Mouse (Mus musculus) stomach, embryonic 15.5 days (tissue): ENCODE measurements at regions not wholly inside any gene's neighbourhood (a gene's known extent, or its start where the extent isn't known, plus 50 kb on each side); places are given as distances from the start of the nearest gene placed in this dataset.
A peak's percentile ranks its signal among the peaks of the same experiment; 100 is the strongest.

Experiments used
- ATAC-seq: fragments of 200-750 bp; cut with Nextera tagmentation; 2 replicates; pipeline ENCODE4 v1.8.0; 2017; ENCODE audit warnings: low read depth, moderate number of reproducible peaks, moderate TSS enrichment; ENCODE audit not compliant: insufficient read depth, low FRiP score
- H3K27ac ChIP-seq: fragments of 300-500 bp; sonication (generic); 2 replicates; pipeline ENCODE4 v1.5.1; 2015; ENCODE audit warnings: mild to moderate bottlenecking, inconsistent platforms
- H3K27me3 ChIP-seq: fragments of 300-500 bp; sonication (generic); replicated peaks from 2 replicates; pipeline ENCODE4 v1.6.1; 2015; ENCODE audit warnings: inconsistent platforms
- H3K36me3 ChIP-seq: fragments of 300-500 bp; sonication (generic); 2 replicates; pipeline ENCODE4 v1.6.1; 2015; ENCODE audit warnings: inconsistent platforms
- H3K4me1 ChIP-seq: fragments of 300-500 bp; sonication (generic); 2 replicates; pipeline ENCODE4 v1.6.1; 2015; ENCODE audit warnings: inconsistent platforms
- H3K4me2 ChIP-seq: fragments of 300-500 bp; sonication (generic); 2 replicates; pipeline ENCODE4 v1.6.1; 2015; ENCODE audit warnings: mild to moderate bottlenecking, inconsistent platforms
- H3K4me3 ChIP-seq: fragments of 300-500 bp; sonication (generic); replicated peaks from 2 replicates; pipeline ENCODE4 v1.5.1; 2015; ENCODE audit warnings: inconsistent platforms
- H3K9ac ChIP-seq: fragments of 300-500 bp; sonication (generic); 2 replicates; pipeline ENCODE4 v1.6.1; 2015; ENCODE audit warnings: inconsistent platforms
- H3K9me3 ChIP-seq: fragments of 300-500 bp; sonication (generic); 2 replicates; pipeline ENCODE4 v1.6.1; 2016; ENCODE audit warnings: inconsistent platforms
- WGBS: fragments of 180-500 bp; shearing (Covaris S2); methylation state at CpG from one replicate; pipeline ENCODE4 v1.1.7; 2015; 5-methylcytosine and 5-hydroxymethylcytosine counted together

- no peaks in the 10 kb centered on the region for H3K36me3 ChIP-seq
- no peak overlapping the region for H3K4me3 ChIP-seq
- ATAC-seq, result no peak
- H3K4me1 ChIP-seq, result peaks cover 7% of the 10 kb centered on the region; the same call in 1 of the 2 replicates
- WGBS, result 67% methylated on average over 3 of the region's 3 CpGs
- H3K9ac ChIP-seq, result no peak overlapping the region
- no peak overlapping the region for H3K4me2 ChIP-seq
- no peaks in the 10 kb centered on the region for H3K27me3 ChIP-seq
- no peak overlapping the region for H3K27ac ChIP-seq
- no peaks in the 10 kb centered on the region for H3K9me3 ChIP-seq
Observed at GRCm38 (mm10) chr13:44156546-44156945, 372.0 kb downstream of the Cd83 start.

- no peak overlapping the region for H3K27ac ChIP-seq
- H3K9me3 ChIP-seq, result no peaks in the 10 kb centered on the region
- no peak overlapping the region for H3K4me3 ChIP-seq
- H3K4me2 ChIP-seq, result no peak overlapping the region
- no peak overlapping the region for H3K9ac ChIP-seq
- no peak for ATAC-seq
- H3K36me3 ChIP-seq, result no peaks in the 10 kb centered on the region
- H3K4me1 ChIP-seq, result peaks cover 7% of the 10 kb centered on the region; the same call in 1 of the 2 replicates
- WGBS, result 80% methylated on average over 4 of the region's 4 CpGs
- no peaks in the 10 kb centered on the region for H3K27me3 ChIP-seq
Observed at GRCm38 (mm10) chr13:44157236-44157635, 372.7 kb downstream of the Cd83 start.

DNA sequence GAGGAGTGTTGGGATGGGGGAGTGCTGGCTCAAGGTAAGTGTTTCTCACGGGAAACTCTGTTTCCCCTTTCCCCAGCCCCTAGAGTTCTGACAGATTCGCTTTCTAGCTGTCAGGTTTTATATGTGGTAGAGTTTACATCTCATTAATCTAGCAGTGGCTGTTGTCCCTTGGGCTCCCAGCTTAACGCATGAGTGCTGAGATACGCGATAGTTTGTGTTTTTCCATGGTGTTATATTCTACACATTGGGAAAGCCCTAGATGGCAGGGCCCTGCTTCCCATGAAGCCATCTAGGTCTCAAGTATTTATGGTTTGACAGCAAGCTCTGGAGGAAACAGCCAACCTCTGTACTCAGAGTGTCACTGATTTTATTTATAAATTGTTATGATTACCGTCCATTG lies 373.8 kb downstream of the Cd83 start:
- Histone ChIP-seq H3K36me3 (no peaks in the 10 kb centered on the region), H3K9ac (no peak overlapping the region), H3K27ac (no peak overlapping the region), H3K4me3 (no peak overlapping the region), H3K4me2 (no peak overlapping the region), H3K4me1 (no peaks in the 10 kb centered on the region), H3K27me3 (no peaks in the 10 kb centered on the region), H3K9me3 (no peaks in the 10 kb centered on the region)
- 59% methylated on average over 6 of the region's 6 CpGs for WGBS
- no peak for ATAC-seq

- no peaks in the 10 kb centered on the region for H3K27me3 ChIP-seq
- H3K36me3 ChIP-seq, result no peaks in the 10 kb centered on the region
- H3K4me2 ChIP-seq, result no peak overlapping the region
- no peak overlapping the region for H3K4me3 ChIP-seq
- no peak for ATAC-seq
- H3K27ac ChIP-seq, result no peak overlapping the region
- no peaks in the 10 kb centered on the region for H3K9me3 ChIP-seq
- 97% methylated on average over 2 of the region's 2 CpGs for WGBS
- H3K4me1 ChIP-seq, result no peaks in the 10 kb centered on the region
- H3K9ac ChIP-seq, result no peak overlapping the region
Observed at GRCm38 (mm10) chr13:44159346-44159745, 374.8 kb downstream of the Cd83 start.

GRCm38 (mm10) chr13:44164746-44165145 lies 380.2 kb downstream of the Cd83 start:
- Histone ChIP-seq H3K27me3 (0 out of 2 replicates have a peak, but pooled peaks cover 6% of the 10 kb centered on the region), H3K27ac (no peak overlapping the region), H3K36me3 (no peaks in the 10 kb centered on the region), H3K9me3 (no peaks in the 10 kb centered on the region), H3K9ac (no peak overlapping the region), H3K4me1 (0 out of 2 replicates have a peak, but pooled peaks cover 4% of the 10 kb centered on the region), H3K4me2 (no peak overlapping the region), H3K4me3 (no peak overlapping the region)
- no peak for ATAC-seq

DNA sequence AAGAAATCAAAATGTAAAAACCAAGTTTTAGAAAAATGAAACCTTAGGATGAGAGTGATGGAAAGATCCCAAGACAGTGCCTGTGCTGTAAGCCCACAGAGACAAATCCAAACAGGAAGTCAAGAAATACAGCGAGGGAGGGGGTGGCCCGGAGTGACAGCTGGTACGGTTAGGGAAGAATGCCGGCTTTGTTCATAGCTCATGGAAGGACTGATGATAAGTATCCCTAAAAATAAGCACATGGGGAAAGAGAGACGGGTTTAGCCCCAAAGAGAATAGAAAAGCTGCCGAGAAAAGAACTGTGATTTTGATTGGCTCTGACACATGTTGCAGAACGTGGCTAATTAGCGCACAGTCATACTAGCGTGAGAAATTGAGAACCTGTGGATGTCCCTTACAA lies 382.6 kb downstream of the Cd83 start:
- Histone ChIP-seq H3K9me3 (no peaks in the 10 kb centered on the region), H3K4me3 (no peak overlapping the region), H3K27ac (no peak overlapping the region), H3K36me3 (no peaks in the 10 kb centered on the region), H3K9ac (no peak overlapping the region), H3K4me2 (no peak overlapping the region), H3K4me1 (0 out of 2 replicates have a peak, but pooled peaks cover 4% of the 10 kb centered on the region), H3K27me3 (0 out of 2 replicates have a peak, but pooled peaks cover 8% of the 10 kb centered on the region)
- ATAC-seq, result peak; percentile 7; the same call in 1 of the 2 replicates
- WGBS, result 44% methylated on average over 9 of the region's 9 CpGs

- H3K4me1 ChIP-seq, result 0 out of 2 replicates have a peak, but pooled peaks cover 4% of the 10 kb centered on the region
- 0 out of 2 replicates have a peak, but pooled peaks cover 8% of the 10 kb centered on the region for H3K27me3 ChIP-seq
- H3K9ac ChIP-seq, result no peak overlapping the region
- no peak overlapping the region for H3K4me3 ChIP-seq
- H3K36me3 ChIP-seq, result no peaks in the 10 kb centered on the region
- no peak for ATAC-seq
- H3K4me2 ChIP-seq, result no peak overlapping the region
- 37% methylated on average over 5 of the region's 5 CpGs for WGBS
- no peaks in the 10 kb centered on the region for H3K9me3 ChIP-seq
- H3K27ac ChIP-seq, result no peak overlapping the region
Observed at GRCm38 (mm10) chr13:44168186-44168585, 383.6 kb downstream of the Cd83 start.

DNA sequence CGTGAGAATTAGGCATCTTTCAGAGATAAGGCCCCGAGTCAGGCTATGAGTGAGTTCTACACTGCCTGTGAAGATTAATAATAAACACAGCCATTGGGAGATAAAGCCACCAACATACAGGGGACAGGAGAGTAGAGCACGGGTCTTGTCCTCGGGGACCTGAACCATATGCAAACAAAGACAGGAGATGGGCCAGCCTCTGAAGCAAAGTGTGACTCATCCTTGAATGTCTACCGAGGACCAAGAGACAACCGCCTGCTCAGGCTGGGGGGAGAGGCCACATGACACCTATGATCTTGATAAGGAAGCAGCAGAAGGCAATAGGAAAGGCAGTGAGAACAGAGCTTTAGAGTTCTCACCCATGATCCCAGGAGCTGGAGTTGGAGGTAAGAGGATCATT lies 387.1 kb downstream of the Cd83 start:
- Histone ChIP-seq H3K9me3 (no peaks in the 10 kb centered on the region), H3K4me1 (0 out of 2 replicates have a peak, but pooled peaks cover 4% of the 10 kb centered on the region), H3K27me3 (0 out of 2 replicates have a peak, but pooled peaks cover 8% of the 10 kb centered on the region), H3K36me3 (no peaks in the 10 kb centered on the region), H3K4me2 (no peak overlapping the region), H3K9ac (no peak overlapping the region), H3K27ac (no peak overlapping the region), H3K4me3 (no peak overlapping the region)
- 41% methylated on average over 6 of the region's 6 CpGs for WGBS
- no peak for ATAC-seq

GRCm38 (mm10) chr13:44172701-44173100 lies 388.1 kb downstream of the Cd83 start:
- Histone ChIP-seq H3K27ac (no peak overlapping the region), H3K9ac (no peak overlapping the region), H3K4me3 (no peak overlapping the region), H3K36me3 (no peaks in the 10 kb centered on the region), H3K9me3 (no peaks in the 10 kb centered on the region), H3K4me1 (0 out of 2 replicates have a peak, but pooled peaks cover 4% of the 10 kb centered on the region), H3K4me2 (no peak overlapping the region), H3K27me3 (0 out of 2 replicates have a peak, but pooled peaks cover 8% of the 10 kb centered on the region)
- ATAC-seq, result no peak
- WGBS, result 80% methylated on average over 5 of the region's 5 CpGs

- Histone ChIP-seq H3K9me3 (no peaks in the 10 kb centered on the region), H3K36me3 (no peaks in the 10 kb centered on the region), H3K27me3 (0 out of 2 replicates have a peak, but pooled peaks cover 7% of the 10 kb centered on the region), H3K4me2 (no peak overlapping the region), H3K4me1 (no peaks in the 10 kb centered on the region), H3K4me3 (no peak overlapping the region), H3K9ac (no peak overlapping the region), H3K27ac (no peak overlapping the region)
- ATAC-seq, result no peak
- 90% methylated on average over 2 of the region's 2 CpGs for WGBS
Observed at GRCm38 (mm10) chr13:44174236-44174635, 389.7 kb downstream of the Cd83 start.

GRCm38 (mm10) chr13:44175300-44176036 lies 390.9 kb downstream of the Cd83 start:
- ATAC-seq, result no peak
- Histone ChIP-seq H3K36me3 (no peaks in the 10 kb centered on the region), H3K9me3 (no peaks in the 10 kb centered on the region), H3K27me3 (no peaks in the 10 kb centered on the region), H3K4me2 (no peak overlapping the region), H3K4me3 (no peak overlapping the region), H3K9ac (no peak overlapping the region), H3K27ac (no peak overlapping the region), H3K4me1 (no peaks in the 10 kb centered on the region)
- WGBS, result 78% methylated on average over 8 of the region's 8 CpGs

DNA sequence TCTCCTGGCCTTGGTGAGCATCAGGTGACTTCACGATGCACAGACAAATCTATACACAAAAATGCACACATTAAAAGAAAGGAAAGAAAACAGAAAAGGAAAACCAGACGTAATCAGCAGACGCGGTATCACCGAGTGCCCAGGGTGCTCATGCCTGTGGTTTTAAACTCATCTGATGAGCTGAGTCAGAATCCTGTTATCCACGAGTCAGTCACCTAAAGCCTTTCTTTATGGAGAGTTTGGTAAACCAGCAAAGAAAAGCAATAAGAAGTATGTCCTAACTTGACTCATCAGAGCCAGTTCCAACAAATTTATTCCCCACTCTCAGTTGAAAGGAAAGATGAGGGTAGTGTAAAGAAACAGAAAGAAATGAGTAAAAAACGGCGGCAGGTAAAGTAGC lies 391.5 kb downstream of the Cd83 start:
- no peaks in the 10 kb centered on the region for H3K4me1 ChIP-seq
- no peak overlapping the region for H3K4me3 ChIP-seq
- H3K27ac ChIP-seq, result no peak overlapping the region
- H3K9ac ChIP-seq, result no peak overlapping the region
- no peaks in the 10 kb centered on the region for H3K27me3 ChIP-seq
- no peak for ATAC-seq
- H3K4me2 ChIP-seq, result no peak overlapping the region
- WGBS, result 82% methylated on average over 8 of the region's 8 CpGs
- H3K36me3 ChIP-seq, result no peaks in the 10 kb centered on the region
- no peaks in the 10 kb centered on the region for H3K9me3 ChIP-seq
